Mouse (Mus musculus) limb, embryonic 13.5 days (tissue): ENCODE data around the gene Dstyk. TPM values are rescaled to one million over a fixed set of nuclear protein-coding genes. Genes with fewer than 3 reads are reported as not detected.
A peak's percentile ranks its signal among the peaks of the same experiment; 100 is the strongest.

Experiments used
- ATAC-seq: fragments of 200-750 bp; cut with Nextera tagmentation; 2 replicates; pipeline ENCODE4 v1.8.0; 2017; ENCODE audit warnings: low read depth, moderate number of reproducible peaks, moderate TSS enrichment; ENCODE audit not compliant: low FRiP score
- H3K27ac ChIP-seq: fragments of 300-500 bp; sonication (generic); 2 replicates; pipeline ENCODE4 v1.5.1; 2015; ENCODE audit warnings: inconsistent platforms, mild to moderate bottlenecking, moderate library complexity
- H3K27me3 ChIP-seq: fragments of 300-500 bp; sonication (generic); 2 replicates; pipeline ENCODE4 v1.6.1; 2015; ENCODE audit warnings: mild to moderate bottlenecking, inconsistent platforms
- H3K36me3 ChIP-seq: fragments of 300-500 bp; sonication (generic); 2 replicates; pipeline ENCODE4 v1.6.1; 2015; ENCODE audit warnings: inconsistent platforms, mild to moderate bottlenecking, moderate library complexity
- H3K4me1 ChIP-seq: fragments of 300-500 bp; sonication (generic); 2 replicates; pipeline ENCODE4 v1.6.1; 2015; ENCODE audit warnings: inconsistent platforms
- H3K4me2 ChIP-seq: fragments of 300-500 bp; sonication (generic); replicated peaks from 2 replicates; pipeline ENCODE4 v1.6.1; 2015; ENCODE audit warnings: inconsistent platforms, mild to moderate bottlenecking, moderate library complexity
- H3K4me3 ChIP-seq: fragments of 300-500 bp; sonication (generic); 2 replicates; pipeline ENCODE4 v1.5.1; 2015; ENCODE audit warnings: moderate library complexity, mild to moderate bottlenecking, inconsistent platforms
- H3K9ac ChIP-seq: fragments of 300-500 bp; sonication (generic); 2 replicates; pipeline ENCODE4 v1.6.1; 2015; ENCODE audit warnings: mild to moderate bottlenecking, inconsistent platforms
- H3K9me3 ChIP-seq: fragments of 300-500 bp; sonication (generic); 2 replicates; pipeline ENCODE4 v1.6.1; 2016; ENCODE audit warnings: inconsistent platforms
- WGBS: fragments of 180-500 bp; shearing (Covaris S2); methylation state at CpG from one replicate; pipeline ENCODE4 v1.1.7; 2015; 5-methylcytosine and 5-hydroxymethylcytosine counted together
- polyA plus RNA-seq: library from polyadenylated mRNA; unstranded; fragments of >200 nt; fragmentation: Nextera tagmentation; extraction: Ambion mirVana; gene quantifications from 2 replicates; pipeline ENCODE4 v1.2.1, GENCODE M21; 2015

The Dstyk gene
- polyA plus RNA-seq, 1 experiment from 2014 or later: 18.0 TPM

DNA sequence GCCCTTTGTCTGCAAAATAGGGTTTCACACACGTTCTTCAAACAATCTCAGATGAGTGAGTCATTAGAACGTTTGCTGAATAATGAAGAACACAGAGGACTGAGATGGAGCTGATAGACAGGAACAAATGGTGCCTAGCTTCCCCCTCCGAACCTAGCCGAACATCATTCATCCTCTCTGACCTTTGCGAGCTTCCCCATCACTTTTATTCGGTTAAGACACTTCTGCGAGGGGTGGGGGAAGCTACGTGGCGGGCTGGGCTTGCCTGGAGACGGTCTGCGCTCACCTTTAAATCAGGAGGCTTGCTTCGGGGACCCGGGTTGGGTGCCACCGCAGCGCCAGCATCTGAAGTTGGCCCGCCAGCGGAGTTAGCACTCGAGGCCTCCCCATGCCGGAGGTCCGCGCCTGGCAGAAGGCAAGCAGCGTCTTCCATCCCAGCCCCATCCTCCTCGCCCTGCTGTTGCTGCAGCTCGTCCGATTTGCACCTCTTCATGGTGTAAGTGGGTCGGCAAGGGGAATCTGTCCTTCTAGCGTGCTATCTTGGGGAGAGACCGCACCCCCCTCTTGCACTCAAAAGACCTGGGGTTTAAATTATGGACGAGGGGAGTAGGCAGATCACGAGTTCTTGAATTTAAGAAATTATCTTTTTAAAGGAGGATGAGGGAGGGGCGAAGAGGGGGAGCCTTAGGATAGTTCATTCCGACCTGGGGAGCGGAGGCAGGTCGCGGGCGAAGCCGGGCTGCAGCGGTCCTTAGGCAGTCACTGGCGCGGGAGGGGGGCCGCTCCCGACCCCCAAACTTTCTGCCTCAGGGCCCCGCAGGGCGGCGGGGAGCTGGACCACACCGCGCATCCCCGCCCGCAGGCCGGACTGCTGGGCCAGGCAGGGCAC lies 26.4 kb upstream of the Dstyk start, which contains the start of gene Tmcc2:
TSS of gene Tmcc2 (minus strand) at position 591 of the 889 bp plus-strand sequence.
- H3K27ac ChIP-seq: peak within 1 kb of the TSS; percentile 83
- peak within 1 kb of the TSS; percentile 77 for H3K4me3 ChIP-seq
- peak within 1 kb of the TSS; percentile 94 for H3K9ac ChIP-seq
- H3K9me3 ChIP-seq: no peaks in the 10 kb centered on the region
- no peaks in the 10 kb centered on the region for H3K36me3 ChIP-seq
- H3K4me1 ChIP-seq: peaks cover 47% of the 10 kb centered on the region
- WGBS: under 1% methylated on average over 45 of the region's 50 CpGs
- no peak for ATAC-seq
- H3K27me3 ChIP-seq: no peaks in the 10 kb centered on the region
- H3K4me2 ChIP-seq: peak within 1 kb of the TSS; percentile 91

GRCm38 (mm10) chr1:132391580-132392022 lies 25.8 kb upstream of the Dstyk start:
- under 1% methylated on average over 15 of the region's 54 CpGs for WGBS
- peak overlapping the region; percentile 91 for H3K4me2 ChIP-seq
- H3K9me3 ChIP-seq: no peaks in the 10 kb centered on the region
- H3K4me3 ChIP-seq: peak overlapping the region; percentile 77
- peak; percentile 93 for ATAC-seq
- H3K9ac ChIP-seq: peak overlapping the region; percentile 94
- H3K4me1 ChIP-seq: peaks cover 41% of the 10 kb centered on the region
- H3K27ac ChIP-seq: peak overlapping the region; percentile 83
- no peaks in the 10 kb centered on the region for H3K27me3 ChIP-seq
- H3K36me3 ChIP-seq: no peaks in the 10 kb centered on the region

DNA sequence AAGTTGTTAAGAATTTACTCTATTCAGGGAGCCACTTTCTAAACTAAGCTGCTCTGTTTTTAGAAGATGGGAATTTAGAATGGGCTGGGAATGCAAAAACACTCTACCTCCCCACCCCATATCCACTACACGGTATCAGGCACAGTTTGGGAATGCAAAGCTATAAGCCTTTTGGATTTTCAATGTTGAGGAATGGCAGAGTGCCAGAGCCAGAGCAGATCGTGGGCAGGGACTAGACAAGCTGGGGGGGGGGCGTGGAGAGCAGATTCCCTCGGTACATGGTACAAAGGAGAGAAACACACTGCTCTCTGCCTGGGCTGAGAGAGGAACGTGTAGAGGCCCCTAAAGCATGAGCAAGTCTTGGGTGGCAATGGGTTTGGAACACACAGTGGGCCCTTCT lies 24.5 kb upstream of the Dstyk start:
- no peaks in the 10 kb centered on the region for H3K27me3 ChIP-seq
- no peaks in the 10 kb centered on the region for H3K36me3 ChIP-seq
- H3K4me2 ChIP-seq: no peak overlapping the region
- H3K9me3 ChIP-seq: no peaks in the 10 kb centered on the region
- peaks cover 36% of the 10 kb centered on the region for H3K4me1 ChIP-seq
- no peak overlapping the region for H3K27ac ChIP-seq
- ATAC-seq: no peak
- 65% methylated on average over 5 of the region's 5 CpGs for WGBS
- no peak overlapping the region for H3K9ac ChIP-seq
- no peak overlapping the region for H3K4me3 ChIP-seq

DNA sequence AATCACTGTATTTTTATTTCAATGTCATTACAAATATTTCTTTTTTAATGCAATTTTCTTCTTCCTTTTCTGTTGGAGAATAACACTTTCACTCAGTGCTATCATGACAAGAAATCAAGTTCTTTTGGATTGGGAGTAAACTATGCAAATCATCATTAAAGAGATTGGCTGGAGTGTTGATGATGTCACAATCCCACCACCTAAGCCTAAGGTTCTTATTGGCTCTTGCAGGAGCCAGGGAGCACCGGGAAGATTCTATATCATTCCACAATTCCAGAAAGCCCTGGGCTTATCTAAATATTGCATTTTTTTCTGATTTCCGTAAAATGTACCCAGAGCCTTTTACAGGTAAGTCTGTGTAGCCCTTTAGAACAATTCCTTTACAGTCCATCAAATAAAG lies 20.6 kb upstream of the Dstyk start:
- H3K27ac ChIP-seq: no peak overlapping the region
- H3K36me3 ChIP-seq: no peaks in the 10 kb centered on the region
- no peak overlapping the region for H3K9ac ChIP-seq
- WGBS: 65% methylated on average over 2 of the region's 2 CpGs
- no peak overlapping the region for H3K4me3 ChIP-seq
- H3K4me2 ChIP-seq: no peak overlapping the region
- H3K9me3 ChIP-seq: peaks cover 6% of the 10 kb centered on the region; the same call in 1 of the 2 replicates
- H3K27me3 ChIP-seq: no peaks in the 10 kb centered on the region
- H3K4me1 ChIP-seq: peaks cover 6% of the 10 kb centered on the region; the same call in 1 of the 2 replicates
- no peak for ATAC-seq

GRCm38 (mm10) chr1:132400538-132400937 lies 16.8 kb upstream of the Dstyk start:
- Histone ChIP-seq H3K9ac (no peak overlapping the region), H3K4me3 (no peak overlapping the region), H3K4me1 (no peaks in the 10 kb centered on the region), H3K9me3 (peaks cover 6% of the 10 kb centered on the region; the same call in 1 of the 2 replicates), H3K4me2 (no peak overlapping the region), H3K27me3 (no peaks in the 10 kb centered on the region), H3K27ac (no peak overlapping the region), H3K36me3 (no peaks in the 10 kb centered on the region)
- WGBS: 70% methylated on average over 1 of the region's 1 CpGs
- no peak for ATAC-seq

DNA sequence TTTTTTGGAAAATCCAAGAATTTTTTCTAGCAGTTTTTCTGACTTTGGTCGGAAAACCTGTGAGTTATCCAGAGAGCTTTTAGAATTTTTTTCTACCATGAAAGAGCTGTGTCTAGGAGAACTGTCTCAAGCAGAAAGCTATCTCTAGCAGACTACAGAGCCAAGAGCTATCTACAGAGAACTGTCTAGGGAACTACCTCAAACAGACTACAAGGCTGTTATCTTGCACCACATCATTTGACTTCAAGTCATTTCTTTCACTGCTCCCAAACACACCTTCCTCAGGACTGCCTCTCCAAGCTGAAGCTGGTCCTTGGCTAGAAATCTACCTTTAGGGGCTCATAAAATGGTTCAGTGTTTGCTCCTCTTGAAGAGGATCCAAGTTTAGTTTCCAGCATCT lies 15.5 kb upstream of the Dstyk start:
- Histone ChIP-seq H3K4me1 (no peaks in the 10 kb centered on the region), H3K9ac (no peak overlapping the region), H3K27ac (no peak overlapping the region), H3K36me3 (no peaks in the 10 kb centered on the region), H3K4me3 (no peak overlapping the region), H3K4me2 (no peak overlapping the region), H3K27me3 (no peaks in the 10 kb centered on the region), H3K9me3 (peaks cover 6% of the 10 kb centered on the region; the same call in 1 of the 2 replicates)
- WGBS: 83% methylated on average over 1 of the region's 1 CpGs
- ATAC-seq: no peak

GRCm38 (mm10) chr1:132410657-132411056 lies 6.7 kb upstream of the Dstyk start:
- ATAC-seq: no peak
- WGBS: 92% methylated on average over 3 of the region's 3 CpGs
- H3K36me3 ChIP-seq: no peaks in the 10 kb centered on the region

GRCm38 (mm10) chr1:132416244-132416942 lies 962 bp upstream of the Dstyk start:
- H3K4me1 ChIP-seq: peaks cover 23% of the 10 kb centered on the region
- no peaks in the 10 kb centered on the region for H3K9me3 ChIP-seq
- no peak overlapping the region for H3K27ac ChIP-seq
- no peak for ATAC-seq
- H3K36me3 ChIP-seq: no peaks in the 10 kb centered on the region
- H3K27me3 ChIP-seq: no peaks in the 10 kb centered on the region
- H3K9ac ChIP-seq: no peak overlapping the region
- peak overlapping the region; percentile 80; the same call in 1 of the 2 replicates for H3K4me3 ChIP-seq
- peak overlapping the region; percentile 73 for H3K4me2 ChIP-seq
- 71% methylated on average over 8 of the region's 8 CpGs for WGBS

More at GRCm38 (mm10) chr1:132410657-132411056, 6.7 kb upstream of the Dstyk start:
- Histone ChIP-seq H3K4me1 (no peaks in the 10 kb centered on the region), H3K4me3 (no peak overlapping the region), H3K27ac (no peak overlapping the region), H3K4me2 (no peak overlapping the region), H3K27me3 (no peaks in the 10 kb centered on the region), H3K9ac (no peak overlapping the region), H3K9me3 (no peaks in the 10 kb centered on the region; the same call in 1 of the 2 replicates)

GRCm38 (mm10) chr1:132416943-132417290 lies 438 bp upstream of the Dstyk start:
- WGBS: 17% methylated on average over 6 of the region's 6 CpGs
- H3K4me1 ChIP-seq: peaks cover 23% of the 10 kb centered on the region
- ATAC-seq: no peak
- H3K4me2 ChIP-seq: peak overlapping the region; percentile 73
- H3K36me3 ChIP-seq: no peaks in the 10 kb centered on the region
- peak overlapping the region; percentile 80 for H3K4me3 ChIP-seq
- H3K9ac ChIP-seq: peak overlapping the region; percentile 92
- H3K9me3 ChIP-seq: no peaks in the 10 kb centered on the region
- no peaks in the 10 kb centered on the region for H3K27me3 ChIP-seq
- peak overlapping the region; percentile 93 for H3K27ac ChIP-seq

- no peak overlapping the region for H3K27ac ChIP-seq
- no peak overlapping the region for H3K4me2 ChIP-seq
- H3K9ac ChIP-seq: no peak overlapping the region
- no peaks in the 10 kb centered on the region for H3K9me3 ChIP-seq
- peaks cover 9% of the 10 kb centered on the region for H3K36me3 ChIP-seq
- WGBS: 82% methylated on average over 2 of the region's 2 CpGs
- H3K4me1 ChIP-seq: peaks cover 23% of the 10 kb centered on the region
- H3K4me3 ChIP-seq: no peak overlapping the region
- no peaks in the 10 kb centered on the region for H3K27me3 ChIP-seq
- ATAC-seq: no peak
Measured at GRCm38 (mm10) chr1:132420206-132420605, 2.9 kb downstream of the Dstyk start.

GRCm38 (mm10) chr1:132420662-132421061 lies 3.3 kb downstream of the Dstyk start:
- no peaks in the 10 kb centered on the region for H3K9me3 ChIP-seq
- peaks cover 23% of the 10 kb centered on the region for H3K4me1 ChIP-seq
- H3K27ac ChIP-seq: no peak overlapping the region
- H3K4me2 ChIP-seq: no peak overlapping the region
- H3K4me3 ChIP-seq: no peak overlapping the region
- no peak overlapping the region for H3K9ac ChIP-seq
- H3K27me3 ChIP-seq: no peaks in the 10 kb centered on the region
- peaks cover 9% of the 10 kb centered on the region for H3K36me3 ChIP-seq
- 87% methylated on average over 7 of the region's 7 CpGs for WGBS
- ATAC-seq: no peak
